Mouse (Mus musculus): ENCODE measurements around the gene Gldn.

- TF ChIP-seq CTCF (IDR thresholded peaks at IDR 0.05; ENCODE audit: borderline replicate concordance, control insufficient read depth, extremely low read depth, insufficient read depth, low read length, poor library complexity): no peak
- no peak for TF ChIP-seq POLR2A (IDR thresholded peaks at IDR 0.05; ENCODE audit: control insufficient read depth, extremely low read depth, insufficient read depth, low read length, poor library complexity)
Observed at GRCm38 (mm10) chr9:54335582-54335981, 49.3 kb downstream of the Gldn start.

All from thymus, adult 2 months (tissue).